Mouse (Mus musculus) spleen, adult 18-20 months (tissue): ENCODE measurements around the gene Mrpl43.
A peak's percentile ranks its signal among the peaks of the same experiment; 100 is the strongest.

Source experiments
- DNase-seq, 2 experiments: peaks; one replicate each; pipeline ENCODE4 v3.0.0; 2022; ENCODE audit warnings: mixed read lengths in 2 of 2

The Mrpl43 gene

DNA sequence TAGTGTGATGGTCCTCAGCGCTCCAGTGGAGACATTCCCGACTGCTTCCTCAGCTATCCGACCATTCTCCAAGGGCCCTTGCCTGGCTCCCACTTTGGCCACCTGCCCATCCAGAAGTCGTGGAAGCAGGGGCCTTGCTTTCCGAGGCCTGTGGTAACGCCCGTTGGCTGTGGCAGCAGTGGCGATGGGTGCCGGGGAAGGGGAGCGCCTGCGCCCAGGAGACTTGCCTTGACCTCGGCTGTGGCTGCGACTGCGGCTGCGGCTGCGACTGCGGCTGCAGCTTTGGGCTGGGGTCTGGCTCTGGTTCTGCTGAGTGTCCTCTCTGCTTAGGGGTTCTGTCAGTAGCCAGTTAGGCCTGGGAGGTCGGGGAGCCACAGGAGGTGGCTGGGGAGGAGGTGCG, 22.5 kb upstream of the Mrpl43 start:
- no peak for DNase-seq

DNA sequence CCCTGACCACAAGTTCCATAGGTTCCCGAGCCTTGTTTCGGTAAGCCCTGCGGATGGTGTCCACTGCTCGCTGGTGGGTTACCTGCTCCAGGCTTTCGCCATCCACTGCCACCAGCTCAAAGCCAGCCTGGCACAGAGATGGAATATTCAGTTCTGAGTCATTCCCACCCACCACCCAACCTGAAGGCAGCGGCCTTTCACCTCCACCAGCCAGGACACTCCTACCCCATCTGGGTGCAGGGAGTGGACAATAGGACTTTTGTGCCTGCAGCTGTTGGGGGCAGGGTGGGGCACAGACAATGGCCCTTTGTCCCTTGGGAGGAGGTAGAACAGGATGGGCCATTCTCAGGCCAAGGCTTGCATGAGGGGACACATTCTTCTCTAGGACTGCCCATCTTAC, 21.6 kb upstream of the Mrpl43 start:
- no peak for DNase-seq

DNA sequence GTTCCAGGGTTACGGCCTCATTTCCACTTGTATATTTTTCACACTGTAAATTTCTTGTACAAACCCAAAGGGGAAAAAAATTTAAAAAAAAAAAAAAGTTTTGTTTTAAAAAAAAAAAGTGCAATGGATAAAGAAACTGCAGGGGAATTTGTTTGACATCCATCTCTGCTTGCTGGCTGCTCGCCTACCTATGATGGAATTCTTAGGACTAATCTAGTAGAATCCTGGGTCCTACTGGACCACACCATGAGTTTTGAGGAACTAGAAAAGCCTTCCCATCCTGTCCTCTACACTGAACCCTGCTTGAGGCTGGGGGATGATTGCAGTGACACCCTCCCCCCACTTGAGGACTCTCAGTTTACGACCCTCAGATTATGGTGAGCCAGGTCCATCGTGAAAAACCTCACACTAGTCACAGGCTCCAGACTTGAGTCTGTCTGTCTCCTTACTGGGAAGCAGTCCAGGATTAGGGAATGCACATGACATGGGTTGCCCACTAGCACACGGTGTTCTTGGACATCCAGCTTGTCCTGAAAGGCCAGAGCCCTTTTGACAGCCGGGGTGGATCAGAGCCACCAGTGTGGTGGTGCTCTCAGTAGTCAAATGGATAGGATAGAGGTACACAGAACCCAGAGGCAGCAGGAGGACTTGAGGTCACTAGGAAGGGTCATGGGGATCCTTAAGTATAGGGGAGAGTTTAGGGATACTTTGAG, 20.9 kb upstream of the Mrpl43 start:
- DNase-seq, result no peak

DNA sequence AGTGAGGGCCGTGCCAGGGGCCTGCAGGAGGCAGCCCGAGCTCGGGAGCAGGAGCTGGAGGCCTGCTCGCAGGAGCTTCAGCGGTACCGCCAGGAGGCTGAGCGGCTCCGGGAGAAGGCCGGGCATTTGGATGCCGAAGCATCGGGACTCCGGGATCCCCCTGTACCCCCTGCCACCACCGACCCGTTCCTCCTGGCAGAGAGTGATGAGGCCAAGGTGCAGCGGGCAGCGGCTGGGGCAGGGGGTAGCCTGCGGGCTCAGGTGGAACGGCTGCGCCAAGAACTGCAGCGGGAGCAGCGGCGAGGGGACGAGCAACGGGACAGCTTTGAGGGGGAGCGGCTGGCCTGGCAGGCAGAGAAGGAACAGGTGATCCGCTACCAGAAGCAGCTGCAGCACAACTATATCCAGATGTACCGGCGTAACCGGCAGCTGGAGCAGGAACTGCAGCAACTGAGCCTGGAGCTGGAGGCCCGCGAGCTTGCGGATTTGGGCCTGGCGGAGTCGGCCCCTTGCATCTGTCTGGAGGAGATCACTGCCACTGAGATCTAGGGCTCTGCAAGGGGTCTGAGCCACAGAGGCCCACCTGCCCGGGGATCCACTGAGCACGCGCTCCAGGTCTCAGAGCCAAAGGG, 19.8 kb upstream of the Mrpl43 start:
- no peak for DNase-seq

DNA sequence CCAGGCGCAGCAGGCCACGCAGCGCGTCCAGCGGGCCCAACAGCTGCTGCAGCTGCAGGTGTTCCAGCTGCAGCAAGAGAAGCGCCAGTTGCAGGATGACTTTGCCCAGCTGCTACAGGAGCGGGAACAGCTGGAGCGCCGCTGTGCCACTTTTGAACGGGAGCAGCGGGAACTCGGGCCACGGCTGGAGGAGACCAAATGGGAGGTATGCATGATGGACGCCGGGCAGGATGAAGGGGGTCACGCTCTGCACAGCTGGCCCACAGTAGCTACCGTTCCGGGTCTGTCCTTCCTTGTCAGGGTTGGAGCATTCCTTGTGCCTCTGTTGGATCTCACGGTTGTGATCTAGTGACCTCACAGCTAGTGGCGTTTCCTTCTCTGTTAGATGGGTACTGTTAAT, 18.5 kb upstream of the Mrpl43 start:
- DNase-seq, result no peak

DNA sequence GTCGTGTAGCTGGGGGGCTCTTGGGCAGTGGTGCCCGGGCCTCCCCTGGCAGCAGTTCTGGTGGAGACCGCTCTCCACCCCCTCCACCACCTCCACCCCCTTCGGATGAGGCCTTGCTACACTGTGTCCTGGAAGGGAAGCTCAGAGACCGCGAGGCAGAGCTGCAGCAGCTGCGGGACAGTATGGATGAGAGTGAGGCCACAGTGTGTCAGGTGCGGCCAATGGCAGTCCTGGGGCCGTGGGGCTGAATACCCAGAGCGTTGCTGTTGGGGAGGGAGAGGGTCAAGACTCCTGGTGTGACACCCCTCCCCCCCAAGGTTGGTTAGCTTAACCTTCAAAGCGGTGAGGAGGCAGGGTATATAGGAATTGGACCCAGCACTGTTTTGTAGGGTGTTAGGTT, 17.8 kb upstream of the Mrpl43 start:
- DNase-seq, result no peak

DNA sequence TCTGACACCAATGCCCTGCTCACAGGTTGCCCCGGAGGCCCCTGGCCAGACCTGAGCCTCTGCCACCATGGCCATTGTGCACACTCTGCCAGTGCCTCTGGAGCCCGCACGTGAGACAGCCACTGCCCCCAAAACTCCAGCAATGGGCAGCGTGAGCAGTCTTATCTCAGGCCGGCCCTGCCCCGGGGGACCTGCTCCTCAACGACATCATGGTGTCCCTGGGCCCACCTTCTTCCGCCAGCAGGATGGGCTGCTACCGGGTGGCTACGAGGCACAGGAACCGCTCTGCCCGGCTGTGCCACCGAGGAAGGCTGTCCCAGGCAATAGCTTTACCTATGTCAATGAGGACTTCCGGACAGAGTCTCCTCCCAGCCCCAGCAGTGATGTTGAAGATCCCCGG, 15.1 kb upstream of the Mrpl43 start:
- DNase-seq, result no peak

DNA sequence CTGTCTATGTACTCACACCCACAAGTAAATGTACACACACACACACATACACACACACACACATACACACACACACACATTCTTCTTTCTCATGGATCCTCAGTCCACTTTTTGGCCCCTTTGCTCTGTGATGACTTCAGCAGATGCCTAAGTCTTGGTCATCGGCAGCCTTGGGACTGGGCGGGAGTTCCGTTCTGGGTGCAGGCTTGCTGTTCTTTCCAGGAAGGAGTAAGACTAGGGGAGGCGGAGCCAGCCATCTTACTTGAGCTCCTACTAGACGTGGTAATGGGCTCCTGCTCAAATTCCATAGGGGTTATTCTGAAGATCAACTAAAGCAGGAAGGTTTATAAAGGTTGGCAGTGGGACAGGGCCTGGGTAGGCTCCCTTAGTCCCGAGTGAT, 14.1 kb upstream of the Mrpl43 start:
- no peak for DNase-seq

DNA sequence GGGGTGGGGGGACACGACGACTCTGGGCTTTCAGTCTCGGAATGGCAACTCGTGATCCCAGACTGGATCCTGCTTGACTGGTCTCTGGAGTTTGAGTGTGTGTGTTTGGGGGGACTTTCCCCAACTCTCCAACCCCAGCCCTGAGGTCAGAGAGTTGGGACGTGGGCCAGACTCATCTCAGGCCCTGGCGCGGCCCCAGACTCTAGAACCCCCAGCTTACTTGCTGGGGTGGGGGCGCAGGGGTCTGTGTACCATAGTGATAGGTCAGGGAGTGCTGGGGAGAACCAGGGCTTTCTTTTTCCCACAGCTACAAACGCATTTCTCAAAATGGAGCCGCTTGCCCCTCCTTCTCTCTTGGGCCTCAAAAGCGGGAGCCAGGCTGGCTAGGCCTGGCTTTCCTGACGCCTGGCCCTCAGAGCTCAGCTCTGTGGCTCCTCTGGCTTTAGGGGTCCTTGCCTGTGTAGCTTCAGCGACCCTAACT, 12.1 kb upstream of the Mrpl43 start:
- no peak for DNase-seq

DNA sequence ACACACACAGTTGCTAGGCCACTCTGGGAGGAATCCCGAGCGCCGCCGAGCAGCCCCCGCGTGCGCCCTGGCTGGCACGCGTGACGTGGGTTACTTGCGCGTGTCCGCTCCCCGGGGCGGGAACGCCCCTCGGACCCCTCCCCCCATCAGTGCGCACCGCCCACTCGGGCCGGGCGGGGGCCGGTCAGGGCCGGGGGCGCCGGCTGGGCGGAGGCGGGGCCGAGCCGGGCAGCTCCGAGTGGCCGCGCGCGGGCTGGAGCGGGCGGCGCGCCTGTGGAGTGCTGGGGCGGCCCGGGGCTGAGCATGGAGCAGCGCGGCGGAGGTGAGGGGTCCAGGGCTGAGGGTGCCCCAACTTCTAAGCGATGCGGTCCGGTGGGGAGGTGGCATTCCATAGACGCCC, 11.7 kb upstream of the Mrpl43 start:
- peak; percentile 46 to 51 for DNase-seq

DNA sequence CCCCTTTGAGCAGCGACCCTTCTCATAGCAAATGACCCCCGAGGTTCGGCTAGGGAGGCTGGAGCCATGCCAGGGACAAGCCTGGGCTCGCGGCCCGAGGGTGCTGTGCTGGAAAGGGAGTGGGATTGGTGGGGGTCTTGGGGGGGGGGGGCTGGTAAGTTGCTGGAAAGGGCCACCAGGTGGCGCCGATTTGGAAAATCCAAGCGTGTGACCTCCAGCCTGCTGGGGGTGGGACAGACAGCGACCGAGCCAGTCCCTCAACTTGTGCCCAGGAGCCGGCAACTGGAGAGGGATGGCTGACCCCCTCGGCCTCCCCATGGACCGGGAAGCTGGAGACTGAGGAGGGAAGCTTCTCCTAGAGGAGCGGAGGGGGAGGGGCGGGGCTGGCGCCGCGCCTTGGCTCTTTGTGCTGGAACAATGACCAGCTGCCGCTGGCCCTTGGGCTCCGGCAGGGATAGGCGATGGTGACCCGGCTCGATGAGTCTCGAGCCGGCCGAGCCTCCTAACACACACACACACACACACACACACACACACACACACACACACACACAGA, 11.1 kb upstream of the Mrpl43 start:
- peak; percentile 38 to 45 for DNase-seq

DNA sequence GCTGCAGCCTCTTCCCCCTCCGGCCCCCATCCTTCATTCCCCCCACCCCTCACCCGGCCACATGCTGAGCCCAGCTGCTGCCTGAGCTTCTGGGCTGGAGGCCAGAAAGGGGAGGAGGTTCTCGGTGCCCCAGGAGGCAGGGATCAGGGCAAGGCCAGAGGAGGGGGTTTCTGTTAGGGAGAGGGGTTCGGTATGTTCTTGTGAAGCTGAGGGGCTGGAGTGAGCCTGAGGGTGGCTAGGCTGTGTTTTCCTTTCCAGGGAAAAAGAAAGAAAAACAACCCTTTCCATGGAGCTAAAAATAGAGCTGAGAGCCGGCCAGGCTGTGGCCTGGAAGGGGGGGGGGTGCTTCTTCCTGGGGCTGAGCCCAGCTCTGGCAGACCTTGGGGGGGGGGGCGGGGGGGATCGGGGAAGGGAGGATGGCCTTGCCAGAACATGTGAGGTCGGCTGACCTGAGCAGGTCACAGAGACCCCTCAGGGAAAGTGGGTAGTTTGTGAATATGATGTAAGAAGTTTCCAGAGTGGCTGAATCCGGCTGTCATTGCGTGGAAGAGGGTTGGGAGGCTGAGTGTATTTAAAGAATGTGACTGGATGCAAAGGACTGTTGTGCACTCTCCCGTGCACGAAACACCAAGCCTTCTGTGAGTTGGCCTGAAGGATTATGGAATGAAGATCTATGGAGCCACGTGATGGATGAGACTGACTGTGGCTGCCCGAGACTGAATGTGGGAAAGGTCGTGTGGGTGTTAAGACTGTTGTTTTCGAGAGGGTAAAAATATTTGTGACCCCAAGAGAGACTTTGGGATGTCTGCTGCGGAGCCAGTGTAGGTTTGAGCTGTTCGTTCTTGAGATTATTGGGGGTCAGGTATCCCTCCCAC, 10.3 kb upstream of the Mrpl43 start:
- DNase-seq, result peak in 1 of 2 experiments; percentile 26

DNA sequence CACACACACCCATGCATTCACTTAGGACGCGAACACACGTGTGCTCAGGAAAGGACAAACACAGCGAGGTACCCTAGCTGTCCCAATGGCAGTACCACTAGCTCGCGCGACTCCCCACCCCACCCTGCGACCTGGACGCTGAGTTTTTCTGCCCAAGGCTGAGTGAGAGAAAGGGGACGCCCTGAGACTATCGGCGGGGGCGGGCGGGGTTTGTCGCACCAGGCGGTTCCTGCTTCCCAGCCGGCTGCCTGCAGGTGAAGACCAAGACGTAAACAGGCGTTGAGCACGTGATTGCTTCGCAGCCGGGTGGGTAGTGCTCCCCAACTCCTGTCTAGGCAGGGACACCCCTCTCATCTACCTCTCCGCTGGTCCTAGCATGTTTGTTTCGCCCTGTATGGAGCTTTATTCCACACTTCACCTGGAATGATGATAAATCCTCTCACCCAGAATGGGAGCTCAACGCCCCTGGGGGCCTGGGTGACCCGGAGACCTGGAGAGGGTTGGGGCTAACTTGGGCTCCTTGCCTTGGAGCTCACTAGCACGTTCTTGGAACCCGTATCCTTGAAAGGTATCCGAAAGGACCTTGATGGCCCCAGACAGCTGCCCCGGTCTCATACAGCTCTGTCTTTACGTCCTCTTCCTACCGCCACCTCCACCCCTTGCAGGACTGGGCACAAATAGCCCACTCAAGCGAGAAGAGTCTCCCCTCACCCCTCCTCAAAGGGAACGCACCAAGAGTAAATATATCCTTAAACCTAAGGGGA, 9.5 kb upstream of the Mrpl43 start:
- peak; percentile 51 to 63 for DNase-seq

DNA sequence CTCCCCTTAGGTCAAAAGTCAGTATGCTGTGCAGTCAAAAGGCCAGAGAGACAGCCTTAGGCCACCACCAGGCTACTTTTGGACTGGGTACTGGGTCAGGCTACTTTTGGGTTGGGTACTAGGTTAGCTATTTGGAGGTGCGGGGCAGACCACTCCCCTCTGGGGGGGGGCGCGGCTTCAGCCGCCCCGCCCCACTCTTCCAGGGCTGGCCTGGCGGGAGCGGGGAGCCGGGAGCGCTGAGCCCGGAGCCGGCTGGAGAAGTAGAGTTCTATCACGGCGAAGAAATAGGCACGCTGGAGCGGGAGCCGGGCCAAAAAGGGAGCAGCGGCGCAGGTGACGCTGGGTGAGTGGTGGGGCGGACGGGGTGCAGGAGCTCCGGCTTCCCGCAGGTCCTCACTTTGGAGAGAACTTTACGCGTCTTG, 8.8 kb upstream of the Mrpl43 start:
- peak in 1 of 2 experiments; percentile 28 for DNase-seq

DNA sequence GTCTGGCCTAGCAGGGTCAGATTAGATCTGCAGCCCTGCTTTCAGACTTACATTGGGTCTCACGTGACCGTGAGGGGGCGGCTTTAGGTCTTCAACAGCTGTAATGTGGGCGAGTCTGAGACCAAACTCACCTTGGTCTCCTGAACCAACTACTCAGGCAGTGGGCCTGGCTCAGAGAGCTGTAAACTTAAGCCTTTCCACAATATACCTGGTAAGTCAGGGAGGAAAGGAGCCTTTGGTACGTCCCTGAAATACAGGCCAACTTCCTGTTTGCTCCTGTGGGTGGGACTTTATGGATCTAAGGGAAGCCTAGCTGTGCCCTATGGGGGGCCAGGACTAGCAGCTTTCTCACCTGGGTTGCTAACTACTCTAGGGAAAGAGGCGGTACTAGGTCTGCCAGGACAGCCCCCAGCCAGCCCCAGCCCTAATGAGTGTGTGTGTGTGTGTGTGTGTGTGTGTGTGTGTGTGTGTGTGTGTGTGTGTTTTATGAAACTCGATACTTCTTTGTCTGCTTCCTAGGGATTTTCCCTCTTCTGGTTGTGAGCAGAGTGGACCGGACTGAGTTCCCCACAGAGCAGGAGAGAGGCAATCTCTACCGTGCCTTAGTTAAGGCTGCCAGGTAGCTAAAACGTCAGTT, 8.2 kb upstream of the Mrpl43 start, which contains the start of gene Lzts2:
Gene Lzts2, plus strand, starts transcription at position 80 of the 637 bp plus-strand sequence.
- DNase-seq, result peak in 1 of 2 experiments; percentile 14

DNA sequence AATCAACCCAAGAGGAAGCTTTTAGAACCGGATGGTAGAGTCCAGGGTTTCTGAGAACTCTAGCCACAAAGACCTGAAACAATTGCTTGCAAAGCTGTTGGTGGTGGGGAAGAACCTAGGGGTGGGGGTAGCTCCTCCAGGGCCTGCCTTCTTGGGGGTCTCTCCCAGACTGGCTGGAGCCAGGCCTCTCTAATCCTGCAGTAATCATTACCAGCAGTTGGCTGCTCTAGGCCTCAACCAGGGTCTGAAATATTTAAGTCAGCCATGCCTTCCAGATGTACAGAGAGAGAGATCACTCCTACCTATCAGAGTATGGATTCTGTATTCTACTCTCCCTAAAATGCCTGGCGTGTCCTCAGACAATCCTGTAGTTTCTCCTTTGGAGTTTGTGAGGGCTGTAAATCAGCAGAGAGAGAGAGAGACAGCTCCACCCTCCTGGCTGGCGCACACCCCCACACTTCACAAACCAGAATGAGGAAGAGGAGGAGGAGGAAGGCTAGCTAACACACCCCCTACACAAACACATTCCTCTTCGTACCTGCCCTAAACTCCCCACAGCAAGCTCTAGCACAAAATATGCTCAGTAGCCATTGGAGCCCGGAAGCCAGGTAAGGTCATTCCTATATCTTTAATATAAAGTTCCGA, 7.5 kb upstream of the Mrpl43 start:
- no peak for DNase-seq

DNA sequence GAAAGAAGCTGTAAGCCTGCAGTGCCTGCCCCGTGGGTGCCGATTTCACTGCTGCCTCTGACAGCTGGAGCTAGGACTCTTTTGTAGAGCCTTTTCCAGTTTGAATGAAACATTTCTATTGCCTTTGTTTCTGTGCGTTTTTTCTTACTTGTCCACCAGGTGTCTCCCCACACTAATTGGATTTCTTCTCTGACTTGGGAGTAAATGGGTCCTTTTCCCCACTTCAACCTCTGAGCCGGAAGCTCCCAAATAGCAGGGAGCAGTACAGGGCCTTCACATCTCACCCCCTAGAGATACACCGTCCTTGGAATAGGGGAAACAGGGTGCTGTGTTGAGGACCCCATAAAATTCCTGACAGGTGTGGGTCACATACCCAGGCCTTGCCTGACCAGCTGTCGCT, 6.4 kb upstream of the Mrpl43 start:
- no peak for DNase-seq

DNA sequence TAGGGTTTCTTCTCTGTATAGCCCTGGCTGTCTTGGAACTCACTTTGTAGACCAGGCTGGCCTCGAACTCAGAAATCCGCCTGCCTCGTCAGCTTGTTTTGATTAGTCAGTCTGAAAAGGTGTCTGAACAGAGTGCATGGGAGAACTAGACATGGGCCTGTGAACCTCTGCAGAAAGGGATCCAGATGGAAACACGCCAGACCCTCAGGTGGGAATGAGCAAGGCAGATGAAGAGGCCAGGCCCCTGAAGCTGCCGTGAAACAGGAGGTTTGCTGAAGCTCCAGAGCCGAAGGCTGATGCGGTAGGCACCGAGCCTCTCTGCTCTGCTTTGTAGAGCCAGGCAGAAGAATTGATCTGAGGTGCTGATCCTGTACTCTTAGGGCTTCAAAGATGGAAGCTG, 6.0 kb upstream of the Mrpl43 start:
- no peak for DNase-seq

DNA sequence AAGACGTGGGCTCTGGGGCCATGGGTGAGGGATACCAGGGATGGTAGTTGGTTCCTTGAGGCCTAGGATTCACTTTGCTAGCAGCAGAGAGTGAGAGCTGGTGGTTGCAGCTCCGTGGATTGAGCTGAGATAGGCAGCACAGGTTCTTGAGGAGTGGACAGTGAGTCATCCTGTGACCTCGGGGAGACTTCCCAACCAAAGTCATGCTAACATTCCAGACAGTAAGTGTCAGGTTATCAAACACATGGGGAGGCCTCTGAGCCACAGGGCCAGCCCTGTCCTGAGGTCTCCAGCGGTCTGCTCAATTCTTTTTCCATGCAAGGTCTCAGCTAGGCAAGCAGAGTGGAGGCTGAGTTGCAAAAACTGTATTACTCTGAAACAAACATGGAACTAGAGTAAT, 4.4 kb upstream of the Mrpl43 start:
- no peak for DNase-seq

DNA sequence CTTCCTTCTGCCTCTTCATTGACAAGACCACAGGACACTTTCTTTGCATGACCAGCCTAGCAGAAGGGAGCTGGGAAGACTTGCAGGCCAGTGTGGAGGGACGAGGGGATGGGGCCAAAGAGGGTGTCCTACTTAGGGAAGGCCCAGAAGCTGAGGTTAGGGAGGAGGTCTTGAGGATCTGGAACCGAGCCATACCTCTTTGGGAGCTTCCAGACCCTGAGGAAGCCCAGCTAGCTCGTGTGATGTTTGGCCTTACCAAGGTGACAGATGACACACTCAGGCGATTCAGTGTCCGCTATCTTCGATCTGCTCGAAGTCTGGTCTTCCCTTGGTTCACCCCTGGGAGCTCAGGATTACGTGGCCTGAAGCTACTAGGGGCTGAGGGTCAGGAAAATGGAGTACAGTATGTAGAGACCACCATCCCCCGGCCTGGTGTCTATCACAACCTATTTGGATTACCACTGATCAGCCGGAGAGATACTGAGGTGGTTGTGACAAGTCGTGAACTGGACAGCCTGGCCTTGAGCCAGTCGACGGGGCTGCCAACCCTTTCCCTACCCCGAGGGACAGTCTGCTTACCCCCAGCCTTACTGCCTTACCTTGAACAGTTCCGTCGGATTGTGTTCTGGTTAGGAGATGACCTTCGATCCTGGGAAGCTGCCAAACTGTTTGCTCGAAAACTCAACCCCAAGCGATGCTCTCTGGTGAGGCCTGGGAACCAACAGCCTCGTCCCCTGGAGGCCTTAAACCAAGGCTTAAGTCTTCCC, 1.4 kb upstream of the Mrpl43 start:
- no peak for DNase-seq

DNA sequence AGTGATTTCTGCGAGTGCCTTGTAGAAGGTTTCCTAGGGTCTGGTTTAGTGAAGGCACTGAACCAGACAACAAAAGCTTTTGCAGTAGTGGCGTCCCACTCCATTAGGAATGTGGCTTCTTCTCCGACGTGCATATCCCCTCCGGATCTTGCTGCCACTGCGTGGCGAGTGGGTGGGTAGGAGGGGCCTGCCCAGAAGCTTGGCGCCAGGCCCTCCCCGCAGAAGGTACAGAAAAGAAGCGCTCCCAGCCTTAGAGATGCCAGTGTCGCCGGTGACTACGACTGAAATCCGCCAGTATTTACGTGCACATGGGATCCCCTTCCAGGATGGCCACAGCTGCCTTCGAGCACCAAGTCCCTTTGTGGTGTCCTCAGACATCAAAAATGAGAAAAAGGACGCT, 779 bp upstream of the Mrpl43 start:
- no peak for DNase-seq
